13 mouse cellular contexts compared by ENCODE assay signal in the genomic region with DNA sequence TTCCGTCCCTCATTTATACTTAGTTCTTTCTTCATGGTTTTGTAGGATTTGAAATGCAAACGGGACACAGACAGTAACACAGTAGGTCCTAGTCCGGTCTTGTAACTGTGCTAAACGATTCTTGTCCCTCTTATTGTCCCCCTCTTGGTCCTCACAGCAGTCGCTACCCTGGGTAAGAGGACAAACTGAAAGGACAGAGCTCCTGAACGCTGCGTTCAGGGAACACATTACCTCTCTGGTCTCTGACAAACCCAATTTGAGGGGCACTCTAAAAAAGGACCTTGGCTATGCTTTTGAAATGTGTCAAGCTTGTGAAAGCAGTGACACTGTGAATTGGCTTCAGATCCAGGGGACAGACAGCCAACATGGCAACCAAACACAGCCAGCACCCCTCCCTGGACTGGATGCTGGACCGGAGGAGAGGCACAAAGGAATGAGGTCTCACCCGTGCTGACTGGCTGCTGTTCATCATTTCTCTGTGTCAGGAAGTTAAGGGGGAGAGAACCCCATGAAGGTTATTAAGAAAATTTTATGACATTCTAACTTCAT. TPM values are rescaled to one million over a fixed set of nuclear protein-coding genes. Genes with fewer than 3 reads are reported as not detected.
DNase-seq lines count a peak whose midpoint lies in the region; ATAC-seq and TF ChIP-seq lines count a peak whose summit lies in the region.
"Had no signal": no experiment of that assay in that cellular context is flagged by ENCODE, and none has a peak within 500 bp of the region (broad histone marks: within the 10 kb centered on the region; RNA-seq: fewer than 3 reads in every experiment).

No protein-coding gene starts in this region.

- H3K4me3 ChIP-seq in forebrain, embryonic 14.5 days (ENCODE audit: low read depth, low read length): no peak overlapping the region
- no peak overlapping the region for H3K4me3 ChIP-seq in forebrain, embryonic 10.5 days
- H3K4me3 ChIP-seq in cortical plate, adult 2 months (ENCODE audit: insufficient read depth, low read length): no peak overlapping the region
- H3K4me3 ChIP-seq: embryonic facial prominence, embryonic 12.5 days; kidney, embryonic 15.5 days; limb, embryonic 10.5 days had no signal

- intact Hi-C loops in left cerebral cortex, postnatal 36 days (cut with DNase I): no loop called here

- peak; percentile 25; the same call in 1 of the 2 replicates for ATAC-seq in forebrain, embryonic 14.5 days
- ATAC-seq: liver, postnatal 0 days had no signal

- no peaks in the 10 kb centered on the region for H3K27me3 ChIP-seq in forebrain, embryonic 14.5 days (replicated peaks; ENCODE audit: control insufficient read depth, insufficient read depth, low read length)
- H3K27me3 ChIP-seq in forebrain, embryonic 10.5 days (ENCODE audit: poor library complexity, severe bottlenecking): no peaks in the 10 kb centered on the region
- H3K27me3 ChIP-seq: embryonic facial prominence, embryonic 12.5 days; kidney, embryonic 15.5 days had no signal

- DNase-seq in forebrain, embryonic 14.5 days (ENCODE audit: low spot score): peak; percentile 44
- DNase-seq in forebrain, embryonic 10.5 days (ENCODE audit: extremely low spot score, low spot score): no peak
- DNase-seq in left cerebral cortex, adult 9 months (ENCODE audit: low spot score in 2 of 2): peak; percentile 13 to 18
- no peak for DNase-seq in left cerebral cortex, postnatal 36 days (ENCODE audit: low spot score in 2 of 2)
- DNase-seq in layer of hippocampus, postnatal 10 days (ENCODE audit: low spot score in 2 of 2): peak; percentile 34 to 47
- no peak for DNase-seq in lung, postnatal 10 days
- no peak for DNase-seq in MN1 (ENCODE audit: low spot score)
- DNase-seq: liver, postnatal 0 days; thymus, postnatal 14 days had no signal

- H3K9ac ChIP-seq in forebrain, embryonic 14.5 days (ENCODE audit: low read length): no peak overlapping the region
- H3K9ac ChIP-seq: embryonic facial prominence, embryonic 12.5 days; kidney, embryonic 15.5 days; liver, postnatal 0 days had no signal

- no peak for TF ChIP-seq CTCF in cortical plate, adult 2 months (IDR thresholded peaks at IDR 0.05; ENCODE audit: extremely low read depth, insufficient read depth, low read length)

- peak overlapping the region; percentile 58; the same call in 1 of the 2 replicates for H3K27ac ChIP-seq in forebrain, embryonic 14.5 days (ENCODE audit: low read depth, low read length)
- H3K27ac ChIP-seq in forebrain, embryonic 10.5 days: no peak overlapping the region
- peak overlapping the region; percentile 66; the same call in 1 of the 2 replicates for H3K27ac ChIP-seq in cortical plate, adult 2 months (ENCODE audit: insufficient read depth, low read length)
- H3K27ac ChIP-seq: embryonic facial prominence, embryonic 12.5 days; kidney, embryonic 15.5 days; limb, embryonic 10.5 days had no signal

- H3K4me2 ChIP-seq in forebrain, embryonic 14.5 days (ENCODE audit: low read length): no peak overlapping the region
- H3K4me2 ChIP-seq: embryonic facial prominence, embryonic 12.5 days; kidney, embryonic 15.5 days had no signal

- H3K36me3 ChIP-seq in forebrain, embryonic 14.5 days (ENCODE audit: control insufficient read depth, insufficient read depth, low read length): no peaks in the 10 kb centered on the region
- H3K36me3 ChIP-seq in forebrain, embryonic 10.5 days (replicated peaks): no peaks in the 10 kb centered on the region
- H3K36me3 ChIP-seq: embryonic facial prominence, embryonic 12.5 days; kidney, embryonic 15.5 days; limb, embryonic 10.5 days had no signal

- H3K9me3 ChIP-seq in forebrain, embryonic 14.5 days (replicated peaks; ENCODE audit: control insufficient read depth, low read length): no peaks in the 10 kb centered on the region
- H3K9me3 ChIP-seq in forebrain, embryonic 10.5 days: no peaks in the 10 kb centered on the region
- H3K9me3 ChIP-seq: embryonic facial prominence, embryonic 12.5 days; kidney, embryonic 15.5 days; limb, embryonic 10.5 days had no signal

- WGBS in forebrain, embryonic 14.5 days: 39% methylated on average over 9 of the region's 9 CpGs
- 86% methylated on average over 9 of the region's 9 CpGs for WGBS in forebrain, embryonic 10.5 days

- peaks cover 12% of the 10 kb centered on the region for H3K4me1 ChIP-seq in forebrain, embryonic 14.5 days (ENCODE audit: control insufficient read depth, insufficient read depth, low read length)
- peaks cover 15% of the 10 kb centered on the region for H3K4me1 ChIP-seq in forebrain, embryonic 10.5 days
- H3K4me1 ChIP-seq in cortical plate, adult 2 months (ENCODE audit: control insufficient read depth, insufficient read depth, low read length): no peaks in the 10 kb centered on the region
- H3K4me1 ChIP-seq: kidney, embryonic 15.5 days; limb, embryonic 10.5 days had no signal

- TF ChIP-seq POLR2A in cortical plate, adult 2 months (IDR thresholded peaks at IDR 0.05; ENCODE audit: extremely low read depth, insufficient read depth, low read length): no peak

RNA-seq across cellular contexts. Expression of gene Tnik, which starts 37.6 kb away (rescaled TPM):
- 55.7 and 83.6 TPM in 2 replicates for polyA plus RNA-seq in forebrain, embryonic 14.5 days (2014; fragmentation: Nextera tagmentation; extraction: Ambion mirVana)
- 8.5 and 9.6 TPM in 2 replicates for polyA plus RNA-seq in forebrain, embryonic 10.5 days (2016; fragmentation: Nextera tagmentation; extraction: Ambion mirVana)
- total RNA-seq in left cerebral cortex, postnatal 36 days (2021): 100 to 1,000 TPM; 164 to 253 TPM
- 95.8 and 104 TPM in 2 replicates for polyA plus RNA-seq in cortical plate, adult 2 months (2012; rRNA removed)
- 100 to 1,000 TPM; 209 to 232 TPM for total RNA-seq in layer of hippocampus, postnatal 10 days (2021)

Comparison
In these comparisons a context has a peak if more than half of its experiments do, and no peak if none do; other contexts are left out.
1. DNase-seq: peak in forebrain, embryonic 14.5 days (single experiment), left cerebral cortex, adult 9 months (2 of 2) and layer of hippocampus, postnatal 10 days (2 of 2); none in forebrain, embryonic 10.5 days (single experiment), left cerebral cortex, postnatal 36 days (0 of 2), lung, postnatal 10 days (single experiment) and MN1 (single experiment).